Mouse (Mus musculus) limb, embryonic 14.5 days (tissue): ENCODE data around the gene Chchd2. TPM values are rescaled to one million over a fixed set of nuclear protein-coding genes. Genes with fewer than 3 reads are reported as not detected.

ENCODE experiments used
- ATAC-seq: fragments of 200-750 bp; cut with Nextera tagmentation; 2 replicates; pipeline ENCODE4 v1.8.0; 2017; ENCODE audit warnings: low read depth, moderate number of reproducible peaks, moderate TSS enrichment; ENCODE audit not compliant: low FRiP score
- DNase-seq: peaks from one replicate; pipeline ENCODE4 v3.0.0-alpha.2; 2015; ENCODE audit warnings: low spot score
- H3K27ac ChIP-seq: fragments of 300-500 bp; sonication (generic); replicated peaks from 2 replicates; pipeline ENCODE4 v1.5.1; 2014; ENCODE audit warnings: low read depth, mild to moderate bottlenecking, low read length, moderate library complexity, mixed read lengths
- H3K27me3 ChIP-seq: fragments of 300-500 bp; sonication (generic); 2 replicates; pipeline ENCODE4 v1.6.1; 2014; ENCODE audit warnings: low read length, mixed read lengths; ENCODE audit not compliant: control insufficient read depth, insufficient read depth
- H3K36me3 ChIP-seq: fragments of 300-500 bp; sonication (generic); 2 replicates; pipeline ENCODE4 v1.6.1; 2014; ENCODE audit warnings: mild to moderate bottlenecking, low read length, moderate library complexity, mixed read lengths; ENCODE audit not compliant: control insufficient read depth, insufficient read depth
- H3K4me1 ChIP-seq: fragments of 300-500 bp; sonication (generic); 2 replicates; pipeline ENCODE4 v1.6.1; 2014; ENCODE audit warnings: antibody characterized with exemption, low read length, mixed read lengths; ENCODE audit not compliant: control insufficient read depth, insufficient read depth
- H3K4me2 ChIP-seq: fragments of 300-500 bp; sonication (generic); replicated peaks from 2 replicates; pipeline ENCODE4 v1.6.1; 2014; ENCODE audit warnings: low read depth, mild to moderate bottlenecking, low read length, moderate library complexity; ENCODE audit not compliant: severe bottlenecking
- H3K4me3 ChIP-seq: fragments of 300-500 bp; sonication (generic); replicated peaks from 2 replicates; pipeline ENCODE4 v1.5.1; 2014; ENCODE audit warnings: low read length
- H3K9ac ChIP-seq: fragments of 300-500 bp; sonication (generic); 2 replicates; pipeline ENCODE4 v1.6.1; 2014; ENCODE audit warnings: mild to moderate bottlenecking, low read depth, low read length, moderate library complexity; ENCODE audit not compliant: severe bottlenecking
- H3K9me3 ChIP-seq: fragments of 300-500 bp; sonication (generic); 2 replicates; pipeline ENCODE4 v1.6.1; 2016; ENCODE audit warnings: low read length; ENCODE audit not compliant: control insufficient read depth
- POLR2A ChIP-seq: fragments of 200-500 bp; IDR thresholded peaks from 2 replicates; pipeline ENCODE4 v1.8.0; 2012; ENCODE audit warnings: inconsistent platforms, mild to moderate bottlenecking, moderate library complexity, borderline replicate concordance; ENCODE audit not compliant: insufficient read depth, insufficient read length; ENCODE audit errors: extremely low read depth
- WGBS: fragments of 180-500 bp; shearing (Covaris S2); extraction: QIAGEN DNeasy Blood & Tissue Kit; methylation state at CpG from one replicate; pipeline ENCODE4 v1.1.7; 2014; 5-methylcytosine and 5-hydroxymethylcytosine counted together
- polyA plus RNA-seq, 2 experiments: library from polyadenylated mRNA; depleted of rRNA in 1 of 2; stranded (reverse) in 1 of 2; unstranded in 1 of 2; fragments of >200 nt; fragmentation: Nextera tagmentation in 1 of 2; extraction: Ambion mirVana in 1 of 2; gene quantifications; 2 replicates each; pipeline versions ENCODE4 v1.2.1 to v1.2.3; 2012 to 2014

The Chchd2 gene
- polyA plus RNA-seq, 2 experiments: 773 to 959 TPM

DNA sequence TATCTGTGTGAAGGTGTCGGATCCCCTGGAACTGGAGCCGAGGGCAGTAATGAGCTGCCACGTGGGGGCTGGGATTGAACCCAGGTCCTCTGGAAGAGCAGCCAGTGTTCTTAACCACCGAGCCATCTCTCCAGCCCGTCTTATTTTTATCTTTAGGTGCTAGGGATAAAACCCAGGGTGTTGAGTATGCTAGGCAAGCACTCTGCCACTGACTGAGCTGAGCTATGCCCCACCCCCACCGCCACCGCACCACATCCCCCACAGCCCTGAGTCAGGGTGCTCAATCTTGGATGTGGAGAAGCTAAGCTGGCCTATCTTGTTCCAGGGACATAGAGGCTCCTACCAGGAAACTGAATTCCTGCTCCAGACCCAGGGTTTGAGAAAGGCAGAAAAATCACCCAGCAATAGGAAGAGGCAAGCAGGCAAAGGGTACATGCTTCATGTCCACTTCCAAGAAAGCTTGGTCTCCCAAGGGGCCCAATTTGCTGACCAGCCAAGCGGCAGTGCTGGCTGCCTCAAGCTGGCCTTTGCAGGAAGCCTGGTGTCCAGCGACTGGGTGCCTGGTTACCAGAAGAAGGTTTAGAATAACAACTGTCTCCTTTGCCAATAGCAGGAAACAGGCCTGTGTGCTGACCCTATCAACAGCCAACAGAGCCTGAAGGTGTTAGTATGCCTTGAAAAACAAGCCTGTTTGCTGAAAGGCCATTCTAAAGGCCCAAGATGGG, 9.4 kb downstream of the Chchd2 start:
- no peak overlapping the region for H3K4me2 ChIP-seq
- DNase-seq: no peak
- no peaks in the 10 kb centered on the region for H3K9me3 ChIP-seq
- no peaks in the 10 kb centered on the region for H3K27me3 ChIP-seq
- no peak overlapping the region for H3K4me3 ChIP-seq
- no peaks in the 10 kb centered on the region for H3K4me1 ChIP-seq
- no peak overlapping the region for H3K27ac ChIP-seq
- no peak for TF ChIP-seq POLR2A
- 73% methylated on average over 9 of the region's 9 CpGs for WGBS
- no peak overlapping the region for H3K9ac ChIP-seq
- H3K36me3 ChIP-seq: peaks cover 21% of the 10 kb centered on the region
- ATAC-seq: no peak

DNA sequence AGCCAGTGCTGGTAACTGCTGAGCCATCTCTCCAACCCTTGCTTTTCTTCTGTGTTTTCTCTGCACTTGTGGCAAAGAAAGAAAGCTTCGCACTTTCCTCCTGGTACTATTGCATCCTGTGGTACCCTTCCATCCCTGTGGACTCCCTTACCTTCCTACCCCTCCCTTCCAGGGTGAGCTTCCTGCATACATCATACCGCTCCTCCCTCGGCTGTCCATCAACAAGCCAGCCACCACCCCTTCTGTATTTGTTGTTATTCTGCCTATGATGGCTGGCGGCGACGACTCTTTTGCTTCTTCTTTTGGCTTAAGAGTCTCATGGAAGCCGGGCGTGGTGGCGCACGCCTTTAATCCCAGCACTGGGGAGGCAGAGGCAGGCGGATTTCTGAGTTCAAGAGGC, 12.2 kb downstream of the Chchd2 start:
- ATAC-seq (no peak), DNase-seq (no peak)
- Histone ChIP-seq H3K9me3 (no peaks in the 10 kb centered on the region), H3K4me1 (no peaks in the 10 kb centered on the region), H3K9ac (no peak overlapping the region), H3K27ac (no peak overlapping the region), H3K4me3 (no peak overlapping the region), H3K36me3 (peaks cover 2% of the 10 kb centered on the region), H3K27me3 (no peaks in the 10 kb centered on the region), H3K4me2 (no peak overlapping the region)
- 81% methylated on average over 11 of the region's 11 CpGs for WGBS
- TF ChIP-seq POLR2A: no peak

DNA sequence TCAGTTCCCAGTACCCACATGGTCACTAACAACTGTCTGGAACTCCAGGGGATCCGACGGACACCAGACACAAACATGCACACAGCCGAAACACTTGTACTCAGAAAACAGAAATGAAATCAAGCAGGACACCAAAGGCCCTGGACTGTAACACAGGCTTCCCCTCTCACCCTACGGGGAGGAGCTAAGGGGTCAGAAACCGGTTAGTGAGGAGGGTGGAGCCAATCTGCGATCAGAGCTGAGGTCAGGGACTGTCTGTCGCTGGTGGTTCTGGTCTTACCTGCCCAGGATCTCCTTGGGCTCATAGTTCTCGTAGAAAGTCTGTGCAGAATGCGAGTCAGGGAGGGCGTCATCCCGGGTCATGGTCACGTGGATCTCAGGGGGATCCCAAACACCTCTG, 13.3 kb downstream of the Chchd2 start:
- WGBS: 86% methylated on average over 12 of the region's 12 CpGs
- H3K9ac ChIP-seq: no peak overlapping the region

DNA sequence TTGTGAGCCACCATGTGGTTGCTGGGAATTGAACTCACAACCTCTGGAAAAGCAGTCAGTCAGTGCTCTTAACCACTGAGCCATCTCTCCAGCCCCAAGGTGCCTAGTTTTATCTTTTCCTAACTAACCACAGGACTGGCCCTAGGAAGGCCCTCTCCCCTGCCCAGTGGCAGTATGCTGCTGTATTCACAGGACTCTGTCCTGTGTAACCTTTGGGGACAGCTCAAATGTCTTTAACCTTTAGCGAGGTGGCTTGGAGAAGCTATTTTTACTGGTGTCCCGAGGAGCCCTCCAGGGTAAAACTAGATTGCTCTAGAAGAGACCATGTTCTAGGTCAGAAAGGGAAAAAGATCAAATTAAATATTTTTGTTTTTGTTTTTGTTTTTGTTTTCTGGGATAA, 16.0 kb downstream of the Chchd2 start:
- no peak overlapping the region for H3K9ac ChIP-seq
- H3K4me3 ChIP-seq: no peak overlapping the region
- no peak overlapping the region for H3K27ac ChIP-seq
- DNase-seq: no peak
- ATAC-seq: no peak
- TF ChIP-seq POLR2A: no peak
- no peaks in the 10 kb centered on the region for H3K9me3 ChIP-seq
- WGBS: 74% methylated on average over 2 of the region's 2 CpGs
- H3K4me2 ChIP-seq: no peak overlapping the region
- no peaks in the 10 kb centered on the region for H3K27me3 ChIP-seq
- no peaks in the 10 kb centered on the region for H3K36me3 ChIP-seq
- H3K4me1 ChIP-seq: no peaks in the 10 kb centered on the region

More for the DNA sequence above, 13.3 kb downstream of the Chchd2 start:
- H3K4me2 ChIP-seq: no peak overlapping the region
- no peak for TF ChIP-seq POLR2A
- no peak for DNase-seq
- H3K27ac ChIP-seq: no peak overlapping the region
- no peak overlapping the region for H3K4me3 ChIP-seq
- no peak for ATAC-seq
- H3K4me1 ChIP-seq: no peaks in the 10 kb centered on the region
- no peaks in the 10 kb centered on the region for H3K27me3 ChIP-seq
- no peaks in the 10 kb centered on the region for H3K36me3 ChIP-seq
- H3K9me3 ChIP-seq: no peaks in the 10 kb centered on the region

DNA sequence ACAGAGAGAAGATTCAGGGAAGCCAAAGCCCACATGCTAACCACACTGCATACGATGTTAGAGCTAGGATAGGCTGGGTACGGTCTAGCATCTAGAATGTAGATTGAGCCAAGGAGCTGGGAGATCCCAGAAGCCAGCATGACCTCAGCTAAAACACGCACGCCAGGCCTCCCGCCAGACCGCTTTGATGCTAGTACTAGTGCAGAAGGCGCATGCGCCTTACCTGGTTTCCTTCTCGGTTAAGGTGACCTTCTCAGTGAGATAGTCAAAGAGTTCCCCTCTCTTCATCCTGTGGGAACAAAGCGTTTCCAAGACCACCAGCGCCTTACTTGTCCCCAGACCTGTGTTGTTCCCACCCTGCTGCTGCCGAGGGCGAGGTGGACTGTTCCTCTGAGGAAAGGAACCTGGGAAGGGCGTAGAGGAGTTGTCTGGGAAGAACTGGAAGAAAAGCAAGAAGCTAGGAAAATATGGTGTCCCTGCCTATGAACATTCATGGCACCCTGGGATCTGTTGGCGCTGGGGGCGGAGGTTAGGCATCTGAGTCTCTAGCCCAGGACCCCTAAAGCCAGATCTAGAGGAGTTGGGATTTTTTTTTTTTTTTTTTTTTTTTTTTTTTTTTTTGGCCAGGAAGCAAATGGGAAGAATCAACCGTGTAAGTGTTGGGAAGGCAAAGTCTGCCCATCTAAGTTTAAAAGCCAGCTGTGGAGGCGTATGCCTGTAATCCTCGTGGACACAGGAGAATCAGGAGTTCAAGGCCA, 17.9 kb downstream of the Chchd2 start:
- Histone ChIP-seq H3K27ac (no peak overlapping the region), H3K4me1 (no peaks in the 10 kb centered on the region), H3K9ac (no peak overlapping the region), H3K4me3 (no peak overlapping the region), H3K36me3 (no peaks in the 10 kb centered on the region), H3K27me3 (no peaks in the 10 kb centered on the region), H3K4me2 (no peak overlapping the region), H3K9me3 (no peaks in the 10 kb centered on the region)
- ATAC-seq (no peak), DNase-seq (no peak)
- TF ChIP-seq POLR2A: no peak
- WGBS: 88% methylated on average over 19 of the region's 19 CpGs
